Mouse (Mus musculus): ENCODE results near the gene Eef1akmt2. TPM values are rescaled to one million over a fixed set of nuclear protein-coding genes. Genes with fewer than 3 reads are reported as not detected.

Gene Eef1akmt2
- 3.3 and 13.1 TPM in 2 replicates for polyA plus RNA-seq (2012; ENCODE audit: low replicate concordance)

GRCm38 (mm10) chr7:132852173-132852844 is at the start of gene Eef1akmt2:
Gene Eef1akmt2, minus strand, starts transcription at chr7:132852673.

DNA sequence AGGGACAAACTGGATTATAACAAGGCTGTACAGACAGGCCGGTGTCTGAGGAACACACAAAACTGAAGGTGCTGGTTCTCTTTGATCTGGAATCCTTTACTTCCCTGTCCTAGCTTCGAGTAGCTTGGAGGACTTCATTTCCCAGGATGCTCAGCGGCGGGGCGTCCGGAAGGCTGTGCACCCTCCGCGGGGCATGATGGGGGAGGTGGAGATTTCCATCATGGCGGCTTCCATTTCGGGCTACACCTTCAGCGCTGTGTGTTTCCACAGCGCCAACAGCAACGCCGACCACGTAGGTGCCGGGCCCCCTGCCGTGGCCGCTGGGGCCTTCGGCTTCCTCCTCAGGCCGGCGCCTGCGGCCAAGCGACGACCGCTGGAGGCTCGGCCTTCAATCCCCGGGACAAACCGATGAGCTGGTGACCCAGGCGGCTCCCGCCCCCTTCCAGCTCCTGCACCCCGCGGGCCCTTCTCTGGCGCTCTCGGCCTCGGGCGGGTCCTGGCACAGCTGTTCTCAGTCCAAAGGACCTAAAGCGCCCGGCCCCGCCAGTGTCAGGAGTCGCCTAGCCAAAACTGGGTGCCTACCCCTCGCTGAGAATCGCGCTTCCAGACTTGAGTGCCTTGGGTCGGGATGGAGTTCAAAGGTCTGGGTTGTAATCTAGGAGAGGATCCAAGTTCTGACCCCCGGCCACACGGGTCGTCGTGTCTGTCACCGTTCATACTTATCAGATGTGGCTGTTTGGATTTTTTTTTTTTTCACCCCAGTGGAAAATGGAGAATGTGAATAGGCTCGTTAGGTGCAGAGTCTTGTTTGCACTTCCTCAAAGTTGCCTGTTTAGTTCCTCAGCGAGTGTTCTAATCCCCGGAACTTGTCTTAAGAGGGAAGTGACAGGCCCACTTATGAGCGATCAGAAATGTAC is 6.8 kb upstream of the Eef1akmt2 start, which contains the start of gene Abraxas2:
Gene Abraxas2 (plus strand): TSS at position 184 of the 917 bp plus-strand sequence.

DNA sequence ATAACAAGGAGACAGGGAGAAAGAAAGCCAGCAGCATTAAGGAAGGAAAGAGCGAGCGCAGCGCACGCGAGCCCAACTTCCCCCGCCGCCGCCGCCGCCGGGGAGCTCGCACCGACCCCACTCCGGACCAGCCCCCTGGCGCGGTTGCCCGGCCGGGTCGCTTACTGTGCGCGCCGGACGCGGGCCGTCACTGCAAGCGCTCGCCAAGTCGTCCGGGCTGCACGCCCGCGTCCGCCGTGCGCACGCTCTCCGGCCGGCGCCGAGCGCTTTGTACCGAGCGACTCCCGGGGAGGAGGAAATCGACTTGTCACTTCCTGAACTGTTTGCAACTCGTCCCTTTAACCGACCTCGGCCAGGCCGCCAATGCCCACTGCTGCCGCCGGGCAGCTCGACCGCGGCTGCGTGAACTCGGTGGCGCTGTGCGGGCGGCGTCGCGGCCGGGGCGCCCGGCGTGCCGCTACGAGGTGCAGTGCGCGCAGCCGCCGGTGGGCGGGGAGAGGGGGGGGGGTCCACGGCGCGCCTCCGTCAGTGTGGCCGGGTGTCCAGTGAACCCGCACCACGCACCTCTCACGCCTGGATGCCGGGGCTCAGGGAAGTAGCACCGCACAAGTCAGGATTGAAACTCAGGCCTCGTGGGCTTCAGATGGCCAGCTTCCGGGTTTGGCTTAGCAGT is 38.9 kb downstream of the Eef1akmt2 start, which contains the start of gene Fam53b:
Gene Fam53b (minus strand): TSS at position 471 of the 673 bp plus-strand sequence.

Other genes with a start within 250 kb of the Eef1akmt2 start
- gene Lhpp, start 242.0 kb downstream of the Eef1akmt2 start, polyA plus RNA-seq (2012; ENCODE audit: low replicate concordance), result 1.4 and 6.5 TPM in 2 replicates
- 164 and 175 TPM in 2 replicates for gene Fam53b, start 38.8 kb downstream of the Eef1akmt2 start, polyA plus RNA-seq (2012; ENCODE audit: low replicate concordance)
- 2.8 and 3.0 TPM in 2 replicates for gene Abraxas2, start 6.6 kb upstream of the Eef1akmt2 start, polyA plus RNA-seq (2012; ENCODE audit: low replicate concordance)
- 2.6 and 6.5 TPM in 2 replicates for gene Zranb1, start 78.5 kb upstream of the Eef1akmt2 start, polyA plus RNA-seq (2012; ENCODE audit: low replicate concordance)